Mouse (Mus musculus): ENCODE results near the gene Dus4l.
"Not testable (repeated sequence)": the region's sequence is repeated elsewhere in the genome, so short reads cannot be mapped to it uniquely, and the experiment has no call there.

Dus4l gene

GRCm38 (mm10) chr12:31654197-31654964 is at the start of gene Dus4l, which contains the start of gene Cog5:
TSS of gene Dus4l (minus strand) at chr12:31654826.
TSS of gene Cog5 (plus strand) at chr12:31654869.
- peak; percentile 85 for DNase-seq (ENCODE audit: low read depth, low spot score)

- no peak for DNase-seq (ENCODE audit: low read depth, low spot score)
These were observed 49.3 kb upstream of the Dus4l start for GRCm38 (mm10) chr12:31703904-31704303.

DNA sequence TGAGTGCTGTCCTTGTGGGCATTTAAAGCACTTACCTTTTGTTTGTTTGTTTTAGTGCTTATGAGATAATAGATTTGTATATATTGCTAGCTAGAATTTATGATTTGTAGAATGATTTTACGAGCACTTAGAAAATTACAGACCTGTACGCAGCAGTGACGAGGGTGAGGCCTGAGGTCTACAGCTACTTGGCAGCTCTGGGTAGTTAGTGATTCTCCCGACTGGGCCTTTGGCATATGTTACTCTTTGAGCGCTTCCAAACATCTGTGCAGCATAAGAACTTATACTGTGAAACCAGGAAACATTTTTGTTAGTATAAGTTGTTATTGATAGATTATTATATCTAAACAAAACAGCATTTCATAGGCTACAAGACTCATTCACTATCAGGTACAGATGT is 46.8 kb upstream of the Dus4l start:
- DNase-seq (ENCODE audit: low read depth, low spot score), result no peak

DNA sequence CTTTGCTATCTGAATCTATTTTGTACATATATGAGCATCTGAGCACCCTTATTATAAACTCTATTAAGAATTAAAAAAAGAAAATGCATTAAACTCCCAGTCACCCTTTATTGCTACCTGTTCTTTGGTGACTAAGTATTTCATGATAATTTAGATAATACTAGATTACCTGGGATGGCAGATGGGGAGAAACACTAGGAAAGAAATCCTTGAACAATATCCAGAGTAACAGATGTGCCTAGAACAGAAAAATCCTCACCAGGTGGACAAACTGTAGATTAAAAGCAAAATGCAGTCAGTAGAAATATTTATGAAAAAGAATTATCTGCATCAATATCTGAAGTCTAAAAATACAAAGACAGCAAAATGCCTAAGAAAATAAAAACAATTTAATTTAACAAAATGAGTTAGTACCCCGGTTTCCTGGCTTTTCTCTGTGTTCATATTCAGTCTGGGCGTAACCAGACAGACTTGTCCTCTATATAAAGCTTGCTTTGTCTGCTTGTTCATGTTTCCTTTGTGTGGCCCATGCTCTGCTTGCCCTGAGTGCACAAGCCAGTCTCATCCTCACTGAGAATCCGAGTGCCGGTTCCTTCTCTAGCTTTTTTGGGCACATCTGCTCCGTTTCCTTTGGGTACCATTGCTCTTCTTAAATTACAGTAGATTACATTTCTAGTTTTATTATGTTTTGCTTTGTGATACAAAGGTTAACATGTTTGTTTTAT is 46.2 kb upstream of the Dus4l start:
- no peak for DNase-seq (ENCODE audit: low read depth, low spot score)

DNA sequence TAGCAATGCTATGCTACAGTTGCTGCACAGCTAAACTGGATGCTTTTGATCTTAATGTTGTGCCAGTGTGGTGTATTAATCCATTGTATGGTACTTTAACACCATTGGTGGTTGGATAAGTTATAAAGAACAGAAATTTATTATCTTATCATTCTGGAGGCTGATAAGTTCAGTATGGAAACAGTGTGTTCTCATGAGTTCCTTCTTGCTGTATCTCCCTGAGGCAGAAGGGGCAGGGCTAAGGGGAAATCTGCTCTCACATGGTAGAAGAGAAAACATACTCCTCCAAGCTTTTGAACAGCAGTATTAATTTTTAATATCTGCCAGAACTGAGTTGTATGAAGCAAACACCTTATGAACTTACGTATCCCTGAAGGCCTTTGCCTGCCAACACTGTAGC is 38.7 kb upstream of the Dus4l start:
- DNase-seq (ENCODE audit: low read depth, low spot score), result no peak

- DNase-seq (ENCODE audit: low read depth, low spot score), result no peak
These were observed 32.1 kb upstream of the Dus4l start for GRCm38 (mm10) chr12:31686679-31687078.

GRCm38 (mm10) chr12:31667187-31667586 is 12.6 kb upstream of the Dus4l start:
- DNase-seq (ENCODE audit: low read depth, low spot score), result no peak

DNA sequence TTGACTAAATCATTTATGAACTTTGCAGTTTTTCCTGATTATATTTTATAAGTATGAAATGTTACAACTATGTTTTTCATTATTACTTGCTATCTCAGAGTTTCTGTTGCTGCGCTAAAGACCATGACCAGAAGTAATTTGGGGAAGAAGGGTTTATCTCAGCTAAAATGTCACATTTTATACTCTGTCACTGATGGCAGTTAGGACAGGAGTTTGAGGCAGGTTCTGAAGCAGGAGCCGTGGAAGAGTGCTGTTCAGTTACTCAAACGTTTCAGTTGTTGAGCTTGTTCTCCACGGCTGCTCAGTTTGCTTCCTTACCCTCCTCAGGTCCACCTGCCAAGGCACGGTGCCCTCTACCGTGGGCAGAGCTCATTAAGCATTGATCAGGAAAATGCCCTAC is 11.4 kb upstream of the Dus4l start:
- DNase-seq (ENCODE audit: low read depth, low spot score), result no peak

DNA sequence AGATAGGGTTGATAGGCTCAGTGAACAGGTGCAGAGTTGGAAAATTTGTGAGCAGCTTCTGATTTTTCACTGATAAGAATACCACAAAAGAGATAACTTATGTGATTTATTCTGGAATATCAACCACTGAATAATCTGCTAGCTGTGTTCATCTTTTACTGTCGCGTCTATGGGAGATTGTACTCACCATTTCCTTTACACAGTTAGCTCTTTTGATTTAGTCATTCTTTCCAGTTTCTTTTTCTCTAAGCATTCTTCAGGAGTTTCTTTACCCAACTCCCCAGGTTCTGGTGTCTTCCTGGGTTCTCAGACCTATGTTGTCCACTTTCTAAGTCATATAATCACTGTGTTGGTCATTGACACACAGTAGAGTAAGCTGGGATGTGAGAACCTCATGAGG is 2.2 kb upstream of the Dus4l start:
- DNase-seq (ENCODE audit: low read depth, low spot score), result no peak

GRCm38 (mm10) chr12:31654965-31655477 is 395 bp upstream of the Dus4l start:
- DNase-seq (ENCODE audit: low read depth, low spot score), result no peak

DNA sequence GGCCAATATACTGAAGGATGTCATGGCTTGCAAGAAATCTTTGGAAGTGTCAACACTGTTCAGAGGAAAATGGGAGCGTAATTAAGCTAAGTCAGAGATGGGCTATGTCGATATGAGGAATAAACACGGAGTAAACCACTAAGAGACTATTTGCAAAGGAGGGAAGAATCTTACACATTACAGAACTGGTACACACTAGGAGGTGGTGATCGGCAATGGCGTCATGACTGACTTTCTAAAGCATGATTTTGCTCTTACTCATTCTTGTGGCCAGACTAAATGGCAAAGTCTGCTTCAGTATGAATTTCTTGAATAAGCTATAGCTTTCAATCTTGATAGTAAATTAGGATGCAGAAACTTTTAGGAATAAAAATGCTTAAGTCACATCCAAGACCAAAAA is 1.0 kb downstream of the Dus4l start:
- no peak for DNase-seq (ENCODE audit: low read depth, low spot score)

DNA sequence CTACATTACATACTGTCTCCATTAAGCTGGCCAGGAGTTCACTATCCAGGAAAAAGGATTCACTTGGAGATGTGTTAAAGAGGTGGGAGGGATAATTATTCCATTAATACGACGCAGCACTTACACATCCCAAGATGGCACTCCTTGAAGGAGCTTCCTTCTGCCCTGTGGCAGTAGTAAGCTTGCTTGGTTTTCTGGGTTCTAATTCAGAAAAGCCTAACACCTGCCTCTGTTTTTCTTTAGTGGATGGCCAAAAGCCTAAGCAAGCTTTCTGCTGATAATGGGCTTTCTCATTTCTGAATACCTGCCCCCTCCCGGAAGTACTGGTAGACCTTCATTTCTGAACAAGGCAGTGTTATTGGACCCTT is 19.4 kb downstream of the Dus4l start:
- no peak for DNase-seq (ENCODE audit: low read depth, low spot score)

GRCm38 (mm10) chr12:31634343-31635239 is 20.0 kb downstream of the Dus4l start, which contains the start of gene Bcap29:
TSS of gene Bcap29 (minus strand) at chr12:31634658.
- DNase-seq (ENCODE audit: low read depth, low spot score), result no peak

- no peak for DNase-seq (ENCODE audit: low read depth, low spot score)
These were observed 20.7 kb downstream of the Dus4l start for GRCm38 (mm10) chr12:31633970-31634342.

DNA sequence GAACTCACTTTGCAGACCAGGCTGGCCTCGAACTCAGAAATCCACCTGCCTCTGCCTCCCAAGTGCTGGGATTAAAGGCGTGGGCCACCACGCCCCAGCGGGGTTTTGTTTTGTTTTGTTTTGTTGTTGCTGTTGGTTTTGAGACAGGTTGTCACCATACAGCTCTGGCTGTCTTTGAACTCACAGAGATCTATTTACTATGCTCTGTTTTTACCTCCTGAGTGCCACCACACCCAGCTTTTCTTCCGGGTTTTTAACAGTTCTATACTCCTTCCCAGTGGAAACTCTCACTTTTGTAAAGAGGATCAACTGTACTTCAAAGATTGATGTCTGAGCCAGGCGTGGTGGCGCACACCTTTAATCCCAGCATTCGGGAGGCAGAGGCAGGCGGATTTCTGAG is 26.2 kb downstream of the Dus4l start:
- DNase-seq (ENCODE audit: low read depth, low spot score), result not testable (repeated sequence)

- DNase-seq (ENCODE audit: low read depth, low spot score), result no peak
These were observed 29.6 kb downstream of the Dus4l start for GRCm38 (mm10) chr12:31625016-31625415.

- no peak for DNase-seq (ENCODE audit: low read depth, low spot score)
These were observed 34.5 kb downstream of the Dus4l start for GRCm38 (mm10) chr12:31620106-31620505.

GRCm38 (mm10) chr12:31613353-31613752 is 41.3 kb downstream of the Dus4l start:
- no peak for DNase-seq (ENCODE audit: low read depth, low spot score)

GRCm38 (mm10) chr12:31608138-31608537 is 46.5 kb downstream of the Dus4l start:
- no peak for DNase-seq (ENCODE audit: low read depth, low spot score)

GRCm38 (mm10) chr12:31604894-31605293 is 49.7 kb downstream of the Dus4l start:
- DNase-seq (ENCODE audit: low read depth, low spot score), result no peak

DNA sequence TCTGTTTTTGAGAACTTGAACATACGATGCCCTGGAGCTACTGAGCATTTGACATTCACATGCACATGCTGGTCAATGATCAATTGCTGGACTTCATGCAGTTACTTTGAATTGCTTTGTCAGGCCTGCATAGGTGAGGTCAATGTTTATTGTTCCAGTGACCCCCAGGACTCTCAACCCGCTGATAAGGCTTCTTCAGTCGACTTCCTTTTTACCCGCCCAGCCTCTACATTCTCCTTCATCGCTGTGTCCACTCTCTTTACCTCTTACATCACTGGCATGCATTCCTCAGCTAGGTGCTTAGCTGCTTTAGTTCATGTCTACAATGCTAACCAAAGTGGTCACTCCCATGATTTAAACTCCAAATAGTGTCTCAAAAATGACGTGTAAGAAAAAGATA is 51.0 kb downstream of the Dus4l start:
- no peak for DNase-seq (ENCODE audit: low read depth, low spot score)

- DNase-seq (ENCODE audit: low read depth, low spot score), result no peak
These were observed 60.3 kb downstream of the Dus4l start for GRCm38 (mm10) chr12:31594296-31594695.
